Mouse (Mus musculus) left cerebral cortex, postnatal 14 days (tissue): ENCODE measurements around the gene Scrn1. TPM values are rescaled to one million over a fixed set of nuclear protein-coding genes. Genes with fewer than 3 reads are reported as not detected.

Experiments used
- DNase-seq, 2 experiments: peaks; one replicate each; pipeline ENCODE4 v3.0.0; 2021 to 2022; ENCODE audit warnings: low spot score in 2 of 2, mixed read lengths in 1 of 2
- intact Hi-C: fragments of 180-260 bp; cut with DNase I; formaldehyde crosslinking; loops from one replicate; pipeline ENCODE4 v1.15.1; 2025
- total RNA-seq, 2 experiments: library from RNA; stranded (reverse); gene quantifications; 2 replicates each; pipeline ENCODE4 v1.2.3; 2021

The Scrn1 gene
- total RNA-seq, 2 experiments from 2014 or later, result 163 TPM

DNA sequence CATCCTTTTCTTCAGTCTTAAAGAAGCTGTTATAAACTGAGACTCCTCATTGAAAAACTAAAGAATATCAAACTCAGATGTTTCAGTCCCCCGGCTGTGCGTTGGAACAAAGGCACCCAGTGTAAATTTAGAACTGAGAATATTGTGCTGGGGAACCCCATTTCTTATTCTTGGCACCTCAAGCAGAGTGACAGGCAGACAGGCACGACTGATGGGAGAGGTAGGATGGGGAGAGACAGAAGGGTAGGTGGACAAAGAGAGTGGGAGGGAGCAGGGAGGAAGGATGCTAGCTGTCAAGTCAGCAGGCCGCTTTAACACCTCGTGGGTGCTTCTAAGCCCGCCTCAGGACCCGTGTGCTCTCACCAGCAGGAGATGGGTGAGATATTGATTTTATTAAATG, 23.5 kb downstream of the Scrn1 start:
- intact Hi-C loops, result no loop called here
- DNase-seq, result peak in 1 of 2 experiments; percentile 32

DNA sequence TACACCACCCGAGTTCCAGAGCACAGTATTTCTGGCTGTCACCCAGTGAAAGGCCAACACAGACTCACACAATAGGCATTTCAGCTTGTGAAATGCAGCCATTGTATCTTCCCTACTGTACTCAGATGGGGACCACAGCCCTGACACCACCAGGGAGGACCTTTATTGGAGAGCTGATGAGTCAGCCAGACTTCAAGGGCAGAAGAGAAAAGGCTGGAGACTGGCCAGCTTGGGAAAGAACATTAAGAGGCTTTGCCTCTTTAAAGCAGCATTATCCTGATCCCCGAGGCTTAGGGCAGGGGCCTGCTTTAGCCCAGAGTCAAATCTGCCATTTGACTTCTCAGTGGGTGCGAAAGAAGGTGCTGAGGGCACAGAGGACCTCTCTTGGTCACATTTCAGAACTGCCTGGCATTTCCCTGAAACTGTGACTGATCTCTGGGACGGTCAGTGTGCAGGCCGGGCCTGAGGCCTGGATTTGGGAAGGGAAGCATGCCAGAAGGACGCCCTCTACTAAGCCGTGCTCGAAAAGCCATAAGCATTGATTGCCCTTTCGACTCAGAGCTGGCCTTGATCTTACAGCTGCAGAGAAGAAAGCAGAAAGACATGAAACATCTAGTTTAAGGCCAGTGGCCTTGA, 25.9 kb downstream of the Scrn1 start:
- intact Hi-C loops, result no loop called here
- peak in 1 of 2 experiments; percentile 16 for DNase-seq

DNA sequence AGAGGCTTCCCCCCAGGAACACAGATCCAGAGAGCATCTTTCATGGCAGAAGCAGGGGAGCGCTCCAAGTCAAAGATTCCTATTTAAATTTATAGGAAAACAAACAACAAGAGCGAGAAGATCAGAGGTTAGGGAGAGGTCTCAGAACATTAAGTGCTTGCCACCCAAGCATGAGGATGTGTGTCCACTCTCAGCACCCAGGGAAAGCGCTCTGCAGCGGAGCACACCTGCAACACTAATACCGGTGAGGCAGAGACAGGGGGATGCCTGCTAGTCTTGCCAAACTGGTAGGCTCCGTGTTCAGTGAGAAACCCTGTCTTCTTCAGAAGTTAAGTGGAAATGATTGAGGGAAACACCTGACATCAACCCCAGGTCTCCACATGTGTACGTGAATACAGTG, 26.9 kb downstream of the Scrn1 start:
- no peak for DNase-seq
- intact Hi-C loops, result no loop called here

DNA sequence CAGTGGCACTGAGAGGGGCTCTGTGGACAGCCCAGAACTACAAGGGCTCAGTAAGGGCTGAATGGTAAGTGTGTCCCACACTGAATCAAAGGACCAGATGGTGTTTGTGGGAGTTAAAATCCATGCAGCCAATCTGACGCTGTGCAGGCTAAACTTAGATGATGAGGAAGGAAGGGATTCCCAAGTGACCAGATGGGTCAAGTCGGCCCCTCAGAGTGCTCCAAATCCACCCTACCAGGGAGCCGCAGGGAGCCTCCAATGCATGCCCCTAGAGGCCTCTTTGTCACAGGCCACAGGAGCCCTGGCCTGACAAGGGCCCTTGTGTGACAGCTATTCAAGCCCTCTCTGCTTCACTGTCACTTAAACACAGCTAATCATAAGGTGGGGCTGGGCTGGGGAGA, 27.5 kb downstream of the Scrn1 start:
- peak; percentile 13 to 45 for DNase-seq
- intact Hi-C loops, result no loop called here

DNA sequence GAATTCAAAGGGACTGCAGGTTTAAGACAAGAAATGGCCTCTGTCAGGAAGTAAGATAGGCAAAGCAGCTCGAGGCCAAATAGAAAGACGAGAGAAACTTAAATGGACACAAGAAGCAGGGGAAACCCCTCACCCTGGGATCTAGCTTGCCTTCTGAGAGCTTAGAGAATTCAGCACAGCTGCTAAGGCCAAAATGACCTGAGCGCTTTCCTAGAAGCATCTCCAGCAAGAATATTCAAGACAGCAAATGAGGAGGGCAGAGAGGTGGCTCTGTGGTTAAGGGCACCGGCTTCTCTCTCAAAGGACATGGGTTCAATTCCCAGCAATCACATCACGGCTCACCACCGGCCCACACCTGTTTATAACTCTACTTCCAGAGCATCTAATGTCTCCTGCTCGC, 29.2 kb downstream of the Scrn1 start:
- intact Hi-C loops, result no loop called here
- DNase-seq, result no peak

DNA sequence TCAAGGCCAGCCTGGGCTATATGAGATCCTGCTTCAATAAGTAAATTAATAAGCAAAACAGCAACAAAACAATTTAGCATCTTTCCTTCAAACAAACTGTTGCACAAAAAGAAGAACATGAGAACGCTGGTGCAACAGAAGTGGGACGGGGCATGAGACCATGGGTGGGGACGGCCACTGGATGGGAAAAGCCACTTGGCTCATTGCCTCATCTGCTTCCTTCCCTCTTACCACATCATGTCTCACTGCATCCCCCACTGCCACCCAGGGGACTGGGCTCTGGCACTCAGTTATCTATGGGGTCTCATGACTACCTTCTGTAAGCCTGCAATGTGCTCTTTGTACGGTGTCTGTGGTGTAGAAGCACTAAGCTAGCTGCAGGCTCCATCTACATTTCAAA, 30.8 kb downstream of the Scrn1 start:
- intact Hi-C loops, result no loop called here
- no peak for DNase-seq

DNA sequence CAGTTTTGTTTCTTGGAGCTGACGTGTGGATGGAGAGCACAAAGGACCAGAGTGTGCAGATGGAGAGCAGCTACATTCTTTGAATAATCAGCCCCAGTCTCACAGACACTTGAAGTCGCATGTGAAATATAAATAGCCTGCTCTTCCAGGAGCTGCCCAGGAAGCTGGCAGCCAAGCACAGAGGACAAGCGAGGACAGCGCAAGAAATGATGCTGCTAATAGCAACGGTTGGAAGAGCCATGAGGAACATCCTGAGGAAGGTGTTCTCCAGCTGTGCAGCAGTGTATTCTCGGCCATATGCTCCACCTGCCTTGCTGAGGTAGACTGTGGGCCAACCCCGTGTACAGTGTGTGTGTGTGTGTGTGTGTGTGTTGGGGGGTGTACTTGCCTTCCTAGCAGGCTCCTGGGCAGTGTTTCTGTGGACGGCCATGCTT, 35.2 kb downstream of the Scrn1 start:
- intact Hi-C loops, result loop anchor here (5.0 kb wide), 1 partner anchor 36 kb away; the partner anchor contains the start of gene Scrn1
- DNase-seq, result peak; percentile 58 to 88

DNA sequence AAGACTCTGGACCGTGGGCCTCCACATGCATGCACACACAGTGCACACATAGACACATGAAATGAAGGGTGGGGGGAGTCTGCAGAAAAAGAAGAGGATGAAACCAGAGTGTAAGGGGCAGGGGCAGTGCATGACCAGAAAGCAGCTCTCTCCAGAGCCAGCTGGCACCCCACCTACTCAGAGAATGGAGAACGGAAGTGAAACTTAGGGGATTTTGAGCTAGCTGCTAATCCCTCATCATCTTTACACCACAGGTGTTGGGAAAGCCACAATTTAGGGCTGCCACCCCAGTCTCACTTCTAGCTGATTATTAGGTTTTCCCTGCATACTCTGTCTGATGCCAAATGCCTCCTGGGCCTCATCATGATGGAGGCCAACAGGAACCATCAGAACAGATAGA, 36.1 kb downstream of the Scrn1 start:
- DNase-seq, result no peak
- intact Hi-C loops, result loop anchor here (5.0 kb wide), 1 partner anchor 37 kb away; the partner anchor contains the start of gene Scrn1

DNA sequence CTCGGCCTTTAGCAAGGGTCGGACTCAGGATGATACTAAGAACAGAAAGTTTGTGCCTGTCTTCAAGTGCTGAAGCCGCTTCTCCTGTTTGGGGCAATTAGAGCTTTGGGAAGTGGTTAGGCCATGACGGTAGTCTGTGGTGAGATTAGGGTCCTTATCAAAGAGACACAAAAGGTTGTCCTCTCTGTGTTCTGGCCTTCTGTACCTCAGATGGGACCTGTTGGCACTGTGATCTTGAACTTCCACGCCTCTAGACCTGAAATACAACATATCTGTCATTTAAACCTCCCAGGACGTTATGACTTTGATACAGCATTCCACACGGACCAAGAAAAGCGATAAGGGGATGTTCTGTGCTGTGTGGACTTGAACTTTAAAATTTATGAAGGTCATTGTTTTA, 37.6 kb downstream of the Scrn1 start:
- intact Hi-C loops, result no loop called here
- DNase-seq, result no peak

DNA sequence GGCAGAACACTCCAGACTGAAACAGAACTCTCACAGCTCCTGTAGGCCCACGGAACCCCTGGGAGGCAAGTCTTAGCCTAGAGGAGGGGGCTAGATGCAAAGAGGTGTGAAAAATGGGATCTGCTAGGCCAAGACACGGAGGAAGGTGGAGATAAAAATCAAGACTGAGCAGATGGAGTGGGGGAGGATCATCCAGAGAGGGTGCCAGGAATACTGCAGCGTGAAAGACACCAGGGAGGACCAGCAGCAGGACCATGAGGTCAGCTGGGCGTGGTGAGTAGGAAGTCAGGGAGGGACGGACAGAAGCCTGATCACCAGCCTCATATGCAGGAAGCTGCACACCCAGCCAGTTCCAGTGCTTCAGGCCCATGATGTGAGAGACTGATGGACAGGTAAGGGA, 47.5 kb downstream of the Scrn1 start:
- intact Hi-C loops, result no loop called here
- no peak for DNase-seq

DNA sequence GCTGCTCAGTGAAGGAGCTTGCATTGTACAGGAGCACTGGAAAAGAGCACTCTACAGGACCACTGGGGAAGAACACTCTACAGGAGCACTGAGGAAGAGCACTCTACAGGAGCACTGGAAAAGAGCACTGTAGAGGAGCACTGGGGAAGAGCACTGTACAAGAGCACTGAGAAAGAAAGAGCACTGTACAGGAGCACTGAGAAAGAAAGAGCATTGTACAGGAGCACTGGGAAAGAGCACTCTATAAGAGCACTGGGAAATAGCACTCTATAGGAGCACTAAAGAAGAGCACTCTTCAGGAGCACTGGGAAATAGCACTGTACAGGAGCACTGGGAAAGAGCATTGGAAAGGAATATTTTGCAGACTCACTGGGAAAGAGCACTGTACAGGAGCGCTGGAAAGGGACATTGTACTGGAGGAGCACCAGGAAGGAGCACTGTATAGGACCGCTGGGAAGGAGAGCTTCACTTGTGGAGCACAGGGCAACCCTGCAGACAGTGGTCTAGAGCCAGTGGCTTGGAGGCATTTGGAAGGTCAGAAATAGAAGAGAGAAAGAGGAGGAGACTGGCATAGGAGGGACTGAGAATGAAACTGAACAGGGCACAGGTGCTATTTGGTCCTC, 49.7 kb downstream of the Scrn1 start:
- intact Hi-C loops, result no loop called here
- no peak for DNase-seq

DNA sequence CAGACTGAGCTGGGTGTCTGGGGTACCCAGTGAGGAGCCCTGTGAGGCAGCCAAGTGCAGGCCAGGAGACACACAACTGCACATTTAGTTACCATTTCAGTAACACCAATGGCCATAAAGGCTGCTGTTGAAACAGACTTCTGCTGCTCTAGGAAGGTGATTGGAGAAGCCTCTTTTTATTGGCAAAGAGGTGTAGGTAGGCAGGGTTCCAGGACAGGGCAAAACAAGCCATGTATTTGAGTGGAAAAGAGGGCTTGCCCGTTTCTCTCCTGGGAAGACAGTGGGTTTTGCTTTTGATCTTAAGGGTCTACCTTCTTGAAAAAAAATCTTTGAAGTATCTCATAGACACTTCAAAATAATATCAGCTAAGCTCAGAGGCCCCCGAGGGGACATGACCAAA, 54.0 kb downstream of the Scrn1 start:
- DNase-seq, result no peak
- intact Hi-C loops, result no loop called here

DNA sequence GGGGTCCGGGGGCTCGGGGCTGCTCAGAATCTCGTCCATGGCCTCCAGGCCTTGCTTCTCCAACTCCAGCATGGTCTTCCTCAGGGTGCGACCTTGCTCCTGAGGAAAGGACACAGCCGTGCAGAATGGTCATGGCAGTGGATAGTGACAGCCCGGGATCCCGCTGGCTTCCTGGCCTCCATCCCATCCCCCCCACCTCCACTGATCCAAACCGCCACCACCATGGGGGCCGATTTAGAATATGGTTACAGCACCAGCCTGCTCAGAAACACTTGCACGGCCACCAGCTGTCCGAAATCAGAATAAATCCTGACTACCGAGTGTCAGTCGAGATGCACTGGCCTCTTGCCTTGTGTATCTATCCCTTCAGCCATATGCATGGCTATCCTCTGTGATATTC, 57.0 kb downstream of the Scrn1 start:
- intact Hi-C loops, result loop anchor here (10.0 kb wide), 1 partner anchor 734 kb away; no protein-coding TSS in a partner anchor
- DNase-seq, result no peak

DNA sequence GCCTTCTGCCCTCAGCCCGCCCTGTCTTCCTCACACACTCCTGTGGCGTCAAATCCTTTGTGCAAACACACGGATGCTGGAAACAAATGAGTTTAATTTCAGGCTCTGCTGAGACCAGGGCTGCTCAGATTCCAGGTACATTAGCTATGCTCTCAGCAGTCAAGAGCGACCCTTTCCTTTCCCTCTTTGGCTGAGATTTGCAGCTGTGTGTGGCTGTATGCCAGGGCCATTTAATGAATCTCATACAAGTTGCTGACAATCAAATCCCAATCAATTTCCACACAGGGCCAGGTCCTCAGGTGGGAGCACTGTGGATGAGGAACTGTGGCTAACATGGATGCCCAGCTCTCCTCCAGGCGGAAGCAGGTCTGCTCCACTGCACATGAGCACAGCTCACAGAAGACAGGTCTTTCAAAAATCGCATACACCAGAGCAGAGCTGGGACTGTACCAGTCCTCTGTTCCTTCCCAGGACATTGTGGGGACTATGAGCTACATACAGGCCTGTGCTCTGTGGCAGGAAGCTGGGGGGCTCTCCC, 58.0 kb downstream of the Scrn1 start:
- intact Hi-C loops, result loop anchor here (10.0 kb wide), 1 partner anchor 734 kb away; no protein-coding TSS in a partner anchor
- no peak for DNase-seq

DNA sequence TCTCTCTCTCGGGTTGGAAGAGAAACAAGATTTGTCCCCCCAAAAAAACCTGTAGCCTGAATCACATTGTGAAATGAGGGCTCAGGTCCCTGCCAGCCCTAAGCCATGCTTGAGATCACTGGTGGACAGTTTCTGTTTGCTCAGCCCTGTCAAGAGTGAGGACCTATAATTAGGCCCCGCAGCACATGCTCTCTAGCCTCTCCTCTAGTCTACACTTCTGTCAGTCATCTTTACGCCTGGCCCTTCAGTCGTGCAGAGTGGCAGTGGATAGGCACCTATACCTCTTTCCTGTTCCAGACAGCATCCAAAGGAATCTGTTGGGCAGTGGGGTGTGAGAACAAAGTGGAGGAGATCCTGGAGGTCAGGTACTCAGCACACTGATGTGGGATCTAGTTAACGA, 58.5 kb downstream of the Scrn1 start:
- no peak for DNase-seq
- intact Hi-C loops, result loop anchor here (2.0 to 10.0 kb wide), 2 partner anchors 117 to 733 kb away; no protein-coding TSS in a partner anchor

DNA sequence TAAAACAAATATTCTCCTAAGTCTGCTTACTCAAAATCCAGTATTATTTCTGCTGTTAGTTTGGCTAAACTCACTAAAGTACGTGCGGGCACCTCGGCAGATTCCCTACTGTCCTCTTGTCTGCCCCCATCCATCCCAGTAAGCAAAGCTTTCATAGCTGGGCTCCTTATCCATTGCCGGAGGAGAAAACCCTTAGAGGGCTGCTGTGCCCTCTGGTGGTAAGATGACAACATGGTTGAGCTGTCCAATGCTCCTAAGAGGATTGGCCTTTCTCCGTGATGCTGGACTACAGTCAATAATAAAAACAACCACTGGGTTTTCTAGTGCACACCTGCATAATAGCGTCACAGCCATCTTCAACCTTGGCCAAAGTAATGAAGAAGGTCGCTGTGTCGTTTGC, 59.3 kb downstream of the Scrn1 start:
- intact Hi-C loops, result loop anchor here (2.0 to 10.0 kb wide), 2 partner anchors 116 to 732 kb away; no protein-coding TSS in a partner anchor
- peak; percentile 71 to 73 for DNase-seq

DNA sequence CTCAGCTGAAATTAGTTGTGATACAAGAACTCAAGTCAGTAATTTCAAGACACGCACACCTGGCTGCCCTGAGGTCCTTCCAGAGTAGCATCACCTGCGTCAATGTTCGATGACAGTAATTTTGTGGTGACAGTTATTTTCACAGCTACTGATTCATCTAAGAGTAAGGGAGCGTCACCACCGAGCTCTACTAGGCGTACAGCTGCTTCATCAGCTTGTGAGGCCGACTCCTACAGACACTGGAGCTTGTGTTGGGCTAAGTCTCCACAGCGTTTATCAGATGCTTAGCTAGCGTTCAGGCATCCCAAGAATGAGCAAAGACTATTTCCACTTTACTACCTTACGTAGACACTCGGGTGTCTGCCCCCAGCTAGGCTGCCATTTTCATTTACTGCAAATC, 60.0 kb downstream of the Scrn1 start:
- intact Hi-C loops, result loop anchor here (2.0 to 10.0 kb wide), 2 partner anchors 116 to 732 kb away; no protein-coding TSS in a partner anchor
- DNase-seq, result no peak

DNA sequence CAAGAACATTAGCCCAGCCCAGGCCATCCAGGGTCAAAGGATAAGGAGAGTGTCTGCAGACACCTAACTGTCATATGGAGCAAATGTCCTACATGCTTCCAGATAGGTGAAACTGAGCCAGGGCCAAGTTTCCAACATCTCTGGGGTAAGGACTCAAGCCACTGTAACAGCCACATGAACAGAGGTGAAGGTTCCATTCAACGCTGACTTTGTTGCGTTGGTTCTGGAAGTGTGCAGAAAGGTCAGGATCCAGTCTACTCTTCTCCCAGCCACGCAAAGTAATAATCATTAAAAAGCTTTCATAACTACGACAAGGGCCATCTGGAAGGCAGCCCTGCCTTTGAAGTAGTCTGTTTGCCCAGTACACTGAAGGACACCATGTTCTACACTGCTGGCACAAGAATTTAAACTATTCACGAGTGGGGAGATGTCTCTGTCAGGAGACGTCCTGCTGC, 63.6 kb downstream of the Scrn1 start:
- intact Hi-C loops, result loop anchor here (10.0 kb wide), 1 partner anchor 728 kb away; no protein-coding TSS in a partner anchor
- no peak for DNase-seq

DNA sequence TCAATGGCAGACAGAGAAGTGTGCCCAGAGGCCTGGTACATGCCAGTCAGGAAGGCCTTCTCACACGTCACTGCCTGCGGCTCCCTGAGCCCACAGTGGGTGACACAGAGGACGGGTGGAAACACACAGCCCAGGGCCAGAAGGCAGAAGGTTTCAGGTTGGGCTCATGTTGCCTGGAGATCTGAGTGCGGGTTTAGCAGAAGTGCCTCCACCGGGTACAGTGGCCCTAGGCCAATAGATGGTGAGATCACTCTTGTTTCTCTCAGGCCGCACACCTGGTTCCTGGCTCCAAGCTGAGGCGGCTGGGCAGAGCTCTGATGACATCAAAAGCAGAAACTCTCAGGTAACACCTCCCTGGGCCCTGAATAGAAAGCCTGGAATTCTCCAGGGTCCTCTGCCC, 70.1 kb downstream of the Scrn1 start:
- intact Hi-C loops, result no loop called here

DNA sequence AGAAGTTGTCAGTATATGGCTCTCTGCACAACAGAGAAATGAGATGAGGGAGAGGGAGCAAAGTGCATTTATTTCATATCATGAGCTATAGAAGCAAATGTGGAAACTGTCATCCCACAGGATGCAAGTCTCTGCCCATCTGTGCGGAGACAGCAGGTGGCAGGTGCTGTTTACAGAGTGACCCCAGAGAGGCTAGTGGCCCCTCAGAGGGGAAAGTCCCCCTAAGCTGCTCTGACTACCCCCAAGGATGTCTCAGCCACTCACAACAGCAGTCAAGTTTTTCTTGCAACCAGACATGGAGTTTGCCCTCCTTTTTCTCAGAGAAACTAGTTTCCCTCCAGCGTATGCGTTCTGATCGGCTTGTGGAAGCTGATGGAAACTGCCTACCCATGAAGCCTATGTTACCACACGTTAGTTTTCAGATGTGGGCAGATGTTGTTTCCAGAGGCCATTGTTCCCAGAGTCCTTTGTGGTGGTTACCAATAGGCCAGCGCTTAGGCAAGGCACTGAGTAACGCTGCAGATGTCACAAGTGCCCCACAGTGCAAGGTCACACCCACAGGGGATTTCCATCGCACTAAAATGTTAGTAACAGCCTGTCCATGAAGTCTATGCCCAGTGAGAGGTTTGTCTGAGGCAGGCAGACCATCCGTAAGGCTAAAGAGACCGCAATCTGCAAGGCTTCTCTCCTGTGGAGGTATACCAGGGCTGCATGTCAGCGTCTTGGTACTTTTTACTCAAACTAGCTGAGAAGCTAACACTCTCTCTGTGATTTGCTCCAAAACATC, 71.5 kb downstream of the Scrn1 start:
- DNase-seq, result no peak

More for the DNA sequence above, 70.1 kb downstream of the Scrn1 start:
- no peak for DNase-seq

More for the DNA sequence above, 71.5 kb downstream of the Scrn1 start:
- intact Hi-C loops, result no loop called here
